In genomic region chr1:63628211-63628610, GRCm38 (mm10) we compare ENCODE assay signal across 15 mouse cellular contexts. TPM values are rescaled to one million over a fixed set of nuclear protein-coding genes. Genes with fewer than 3 reads are reported as not detected.
DNase-seq lines count a peak whose midpoint lies in the region; ATAC-seq lines count a peak whose summit lies in the region.
"Had no signal": no experiment of that assay in that cellular context is flagged by ENCODE, and none has a peak within 500 bp of the region (broad histone marks: within the 10 kb centered on the region; RNA-seq: fewer than 3 reads in every experiment).

No protein-coding gene starts in this region.

- peak; percentile 4 for DNase-seq in adrenal gland, postnatal 10 days
- no peak for DNase-seq in adrenal gland, adult 8-10 months
- DNase-seq in left cerebral cortex, postnatal 4 days, result peak; percentile 6
- DNase-seq in left cerebral cortex, adult 11 months (ENCODE audit: low spot score), result no peak
- peak; percentile 36 for DNase-seq in gastrocnemius, adult 18-20 months (ENCODE audit: low spot score)
- DNase-seq in lung, postnatal 36 days, result peak; percentile 4
- no peak for DNase-seq in liver, embryonic 11.5 days (ENCODE audit: low spot score)
- no peak for DNase-seq in cerebellum, adult 18-20 months
- DNase-seq: kidney, postnatal 36 days; thymus, adult 18-20 months had no signal

- intact Hi-C loops in left cerebral cortex, postnatal 4 days (cut with DNase I), result no loop called here

- WGBS in liver, embryonic 11.5 days, result 59% methylated on average over 2 of the region's 2 CpGs

- no peak overlapping the region for H3K9ac ChIP-seq in liver, embryonic 11.5 days (ENCODE audit: low read depth, low read length)
- H3K9ac ChIP-seq: limb, embryonic 12.5 days had no signal

- H3K27ac ChIP-seq in liver, embryonic 11.5 days (ENCODE audit: low read depth, low read length), result no peak overlapping the region
- H3K27ac ChIP-seq: limb, embryonic 12.5 days had no signal

- H3K4me2 ChIP-seq in liver, embryonic 11.5 days, result no peak overlapping the region
- H3K4me2 ChIP-seq: limb, embryonic 12.5 days had no signal

- no peaks in the 10 kb centered on the region for H3K4me1 ChIP-seq in liver, embryonic 11.5 days (replicated peaks; ENCODE audit: control insufficient read depth, insufficient read depth, low read length)
- H3K4me1 ChIP-seq: limb, embryonic 12.5 days had no signal

- no peaks in the 10 kb centered on the region for H3K36me3 ChIP-seq in liver, embryonic 11.5 days (ENCODE audit: control insufficient read depth, insufficient read depth, low read length)
- H3K36me3 ChIP-seq: limb, embryonic 12.5 days had no signal

- H3K4me3 ChIP-seq in liver, embryonic 11.5 days (ENCODE audit: low read depth, low read length), result no peak overlapping the region
- H3K4me3 ChIP-seq: limb, embryonic 12.5 days; megakaryocyte, embryonic 14.5 days had no signal

- H3K9me3 ChIP-seq in liver, embryonic 11.5 days (ENCODE audit: control insufficient read depth, low read length), result no peaks in the 10 kb centered on the region
- H3K9me3 ChIP-seq: limb, embryonic 12.5 days had no signal

- no peaks in the 10 kb centered on the region for H3K27me3 ChIP-seq in liver, embryonic 11.5 days (replicated peaks; ENCODE audit: control insufficient read depth, insufficient read depth, low read length)
- H3K27me3 ChIP-seq: limb, embryonic 12.5 days; megakaryocyte, embryonic 14.5 days had no signal

- no peak for ATAC-seq in liver, embryonic 11.5 days (replicated peaks; ENCODE audit: low FRiP score)

RNA-seq across cellular contexts. Expression of gene Gm39653, which starts 12.4 kb away (rescaled TPM):
- not detected for total RNA-seq in adrenal gland, postnatal 10 days (2021)
- not detected for total RNA-seq in adrenal gland, adult 8-10 months (2022)
- not detected for total RNA-seq in left cerebral cortex, postnatal 4 days (2021)
- total RNA-seq in gastrocnemius, adult 18-20 months (2021), result not detected
- not detected in 2 replicates for polyA plus RNA-seq in liver, embryonic 11.5 days (2014; fragmentation: Nextera tagmentation; extraction: Ambion mirVana)
- total RNA-seq: ES-E14; neutrophil, adult 5-6 weeks had no signal
- polyA plus RNA-seq: limb, embryonic 12.5 days; spleen, adult 2 months had no signal

RNA-seq across cellular contexts. Expression of gene Dytn, which starts 58.5 kb away (rescaled TPM):
- total RNA-seq in adrenal gland, postnatal 10 days (2021), result not detected
- not detected for total RNA-seq in adrenal gland, adult 8-10 months (2022)
- not detected for total RNA-seq in left cerebral cortex, postnatal 4 days (2021)
- not detected for total RNA-seq in gastrocnemius, adult 18-20 months (2021)
- polyA plus RNA-seq in liver, embryonic 11.5 days (2014; fragmentation: Nextera tagmentation; extraction: Ambion mirVana), result not detected in 2 replicates
- total RNA-seq: ES-E14; neutrophil, adult 5-6 weeks had no signal
- polyA plus RNA-seq: limb, embryonic 12.5 days; spleen, adult 2 months had no signal

Comparison
In these comparisons a context has a peak if more than half of its experiments do, and no peak if none do; other contexts are left out.
1. DNase-seq: peak in adrenal gland, postnatal 10 days (single experiment), left cerebral cortex, postnatal 4 days (single experiment), gastrocnemius, adult 18-20 months (single experiment) and lung, postnatal 36 days (single experiment); none in adrenal gland, adult 8-10 months (single experiment), left cerebral cortex, adult 11 months (single experiment), liver, embryonic 11.5 days (single experiment) and cerebellum, adult 18-20 months (0 of 2).